Mouse (Mus musculus): ENCODE results near the gene Mdm2. TPM values are rescaled to one million over a fixed set of nuclear protein-coding genes. Genes with fewer than 3 reads are reported as not detected.
"Not testable (repeated sequence)": the region's sequence is repeated elsewhere in the genome, so short reads cannot be mapped to it uniquely, and the experiment has no call there.

The Mdm2 gene
- total RNA-seq, 4 experiments from 2014 or later: 47.6 to 55.1 (median 50.9) TPM

- no peak for DNase-seq (ENCODE audit: low spot score)
Observed at GRCm38 (mm10) chr10:117749050-117749686, 38.6 kb upstream of the Mdm2 start.

GRCm38 (mm10) chr10:117748276-117749049 is 37.9 kb upstream of the Mdm2 start:
- DNase-seq (ENCODE audit: low spot score): no peak

- no peak for DNase-seq (ENCODE audit: low spot score)
Observed at GRCm38 (mm10) chr10:117747711-117748110, 37.2 kb upstream of the Mdm2 start.

GRCm38 (mm10) chr10:117746297-117746883 is 35.8 kb upstream of the Mdm2 start, which contains the start of gene Slc35e3:
Gene Slc35e3 (minus strand): TSS chr10:117746365.
- DNase-seq (ENCODE audit: low spot score): peak; percentile 96

- not testable (repeated sequence) for DNase-seq (ENCODE audit: low spot score)
Observed at GRCm38 (mm10) chr10:117745570-117746296, 35.2 kb upstream of the Mdm2 start.

- DNase-seq (ENCODE audit: low spot score): no peak
Observed at GRCm38 (mm10) chr10:117743917-117744316, 33.4 kb upstream of the Mdm2 start.

GRCm38 (mm10) chr10:117743182-117743581 is 32.6 kb upstream of the Mdm2 start:
- DNase-seq (ENCODE audit: low spot score): no peak

- no peak for DNase-seq (ENCODE audit: low spot score)
Observed at GRCm38 (mm10) chr10:117742618-117743017, 32.1 kb upstream of the Mdm2 start.

GRCm38 (mm10) chr10:117741698-117742475 is 31.3 kb upstream of the Mdm2 start:
- DNase-seq (ENCODE audit: low spot score): no peak

GRCm38 (mm10) chr10:117740921-117741320 is 30.4 kb upstream of the Mdm2 start:
- DNase-seq (ENCODE audit: low spot score): no peak

GRCm38 (mm10) chr10:117740171-117740570 is 29.6 kb upstream of the Mdm2 start:
- no peak for DNase-seq (ENCODE audit: low spot score)

GRCm38 (mm10) chr10:117739648-117739948 is 29.0 kb upstream of the Mdm2 start:
- no peak for DNase-seq (ENCODE audit: low spot score)

GRCm38 (mm10) chr10:117738928-117739647 is 28.5 kb upstream of the Mdm2 start:
- DNase-seq (ENCODE audit: low spot score): no peak

GRCm38 (mm10) chr10:117738140-117738921 is 27.8 kb upstream of the Mdm2 start:
- DNase-seq (ENCODE audit: low spot score): no peak

- DNase-seq (ENCODE audit: low spot score): not testable (repeated sequence)
Observed at GRCm38 (mm10) chr10:117737498-117737897, 26.9 kb upstream of the Mdm2 start.

GRCm38 (mm10) chr10:117737075-117737474 is 26.5 kb upstream of the Mdm2 start:
- no peak for DNase-seq (ENCODE audit: low spot score)

GRCm38 (mm10) chr10:117736573-117736972 is 26.0 kb upstream of the Mdm2 start:
- DNase-seq (ENCODE audit: low spot score): no peak

GRCm38 (mm10) chr10:117735396-117735795 is 24.8 kb upstream of the Mdm2 start:
- DNase-seq (ENCODE audit: low spot score): not testable (repeated sequence)

- DNase-seq (ENCODE audit: low spot score): not testable (repeated sequence)
Observed at GRCm38 (mm10) chr10:117734104-117734852, 23.7 kb upstream of the Mdm2 start.

Measured in heart, adult 8-10 months (tissue).